ENCODE assay signal across 11 mouse cellular contexts in genomic region chr17:48596406-48596805, GRCm38 (mm10).
DNase-seq lines count a peak whose midpoint lies in the region; ATAC-seq and TF ChIP-seq lines count a peak whose summit lies in the region.
"Had no signal": no experiment of that assay in that cellular context is flagged by ENCODE, and none has a peak within 500 bp of the region (broad histone marks: within the 10 kb centered on the region; RNA-seq: fewer than 3 reads in every experiment).

No protein-coding gene starts in this region.

- ATAC-seq in megakaryocyte, adult 5-6 weeks (ENCODE audit: poor library complexity, severe bottlenecking): no peak

- H3K4me3 ChIP-seq in cerebellum, adult 2 months (replicated peaks; ENCODE audit: insufficient read depth, low read depth, low read length): no peak overlapping the region
- H3K4me3 ChIP-seq in layer of hippocampus, adult 2 months: no peak overlapping the region
- no peak overlapping the region for H3K4me3 ChIP-seq in E14TG2a.4 (replicated peaks; ENCODE audit: low read length)
- H3K4me3 ChIP-seq in embryonic facial prominence, embryonic 10.5 days: no peak overlapping the region
- H3K4me3 ChIP-seq: hindbrain, embryonic 13.5 days; limb, embryonic 12.5 days had no signal

- no peak overlapping the region; the same call in 1 of the 2 replicates for H3K27ac ChIP-seq in cerebellum, adult 2 months (ENCODE audit: insufficient read depth, low read length)
- no peak overlapping the region for H3K27ac ChIP-seq in layer of hippocampus, adult 2 months
- no peak overlapping the region for H3K27ac ChIP-seq in embryonic facial prominence, embryonic 10.5 days (replicated peaks)
- H3K27ac ChIP-seq: hindbrain, embryonic 13.5 days; limb, embryonic 12.5 days had no signal

- DNase-seq in cerebellum, adult 2 months: no peak
- no peak for DNase-seq in cerebellum, postnatal 4 days (ENCODE audit: low spot score in 2 of 2)
- DNase-seq in layer of hippocampus, adult 2 months (ENCODE audit: low spot score in 2 of 2): peak in 1 of 2 experiments; percentile 73
- DNase-seq in layer of hippocampus, adult 9-11 months: no peak
- peak; percentile 22 for DNase-seq in lung, postnatal 14 days
- DNase-seq in embryonic facial prominence, embryonic 10.5 days (ENCODE audit: low spot score): no peak

- H3K27me3 ChIP-seq in cerebellum, adult 2 months (ENCODE audit: control insufficient read depth, insufficient read depth, low read length): no peaks in the 10 kb centered on the region
- peaks cover 5% of the 10 kb centered on the region for H3K27me3 ChIP-seq in E14TG2a.4 (ENCODE audit: insufficient read depth, low read length)
- no peaks in the 10 kb centered on the region for H3K27me3 ChIP-seq in embryonic facial prominence, embryonic 10.5 days (replicated peaks; ENCODE audit: low read depth, poor library complexity, severe bottlenecking)
- H3K27me3 ChIP-seq: CH12.LX; hindbrain, embryonic 13.5 days; limb, embryonic 12.5 days had no signal

- H3K4me1 ChIP-seq in cerebellum, adult 2 months (ENCODE audit: control insufficient read depth, insufficient read depth, low read length): peaks cover 36% of the 10 kb centered on the region
- peaks cover 5% of the 10 kb centered on the region for H3K4me1 ChIP-seq in E14TG2a.4 (replicated peaks; ENCODE audit: low read depth, low read length)
- H3K4me1 ChIP-seq in embryonic facial prominence, embryonic 10.5 days: peaks cover 7% of the 10 kb centered on the region; the same call in 1 of the 2 replicates
- H3K4me1 ChIP-seq: hindbrain, embryonic 13.5 days; limb, embryonic 12.5 days had no signal

- peak; percentile 47 for TF ChIP-seq CTCF in cerebellum, adult 2 months (IDR thresholded peaks at IDR 0.05; ENCODE audit: borderline replicate concordance, insufficient read depth, low read depth, low read length)
- TF ChIP-seq CTCF in layer of hippocampus, adult 2 months (conservative IDR thresholded peaks at IDR 0.05): peak; percentile 81
- peak; percentile 93 for TF ChIP-seq CTCF in E14TG2a.4 (conservative IDR thresholded peaks at IDR 0.05; ENCODE audit: low read length)

- TF ChIP-seq POLR2A in cerebellum, adult 2 months (IDR thresholded peaks at IDR 0.05; ENCODE audit: borderline replicate concordance, insufficient read depth, low read length): no peak

- H3K9me3 ChIP-seq in E14TG2a.4 (ENCODE audit: low read length): no peaks in the 10 kb centered on the region
- no peaks in the 10 kb centered on the region for H3K9me3 ChIP-seq in embryonic facial prominence, embryonic 10.5 days
- H3K9me3 ChIP-seq: hindbrain, embryonic 13.5 days had no signal

- H3K36me3 ChIP-seq in E14TG2a.4 (ENCODE audit: insufficient read depth, low read length): no peaks in the 10 kb centered on the region
- no peaks in the 10 kb centered on the region for H3K36me3 ChIP-seq in embryonic facial prominence, embryonic 10.5 days (replicated peaks)
- H3K36me3 ChIP-seq: hindbrain, embryonic 13.5 days; limb, embryonic 12.5 days had no signal

- 89% methylated on average over 3 of the region's 3 CpGs for WGBS in cerebellum, adult 2 months
- 84% methylated on average over 3 of the region's 3 CpGs for WGBS in embryonic facial prominence, embryonic 10.5 days
